Mouse (Mus musculus): ENCODE measurements around the gene Kif26b. TPM values are rescaled to one million over a fixed set of nuclear protein-coding genes. Genes with fewer than 3 reads are reported as not detected.

Kif26b gene
- polyA plus RNA-seq, 1 experiment = 0.28 TPM

DNA sequence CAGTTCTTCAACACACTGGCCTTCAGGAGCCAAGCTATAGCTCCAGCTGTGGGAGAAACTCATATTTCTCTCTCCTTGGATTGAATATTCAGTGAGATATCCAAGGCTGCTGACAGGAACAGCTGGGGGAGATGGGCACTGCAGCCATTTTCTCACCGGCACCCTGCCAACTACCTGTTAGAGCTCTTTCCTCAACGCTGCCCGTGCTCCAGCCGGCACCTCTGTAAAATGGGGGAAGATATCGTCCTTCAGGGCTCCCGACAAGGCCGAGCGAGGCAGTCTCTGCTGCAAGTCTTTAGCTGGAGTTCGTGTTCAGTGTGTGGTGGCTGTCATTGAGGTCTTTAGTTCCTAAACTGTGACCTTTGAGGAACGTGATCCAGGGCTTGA, 24.0 kb downstream of the Kif26b start:
- Histone ChIP-seq H3K4me1 (ENCODE audit: control insufficient read depth, insufficient read depth, insufficient read length, low read length) (no peaks in the 10 kb centered on the region), H3K36me3 (ENCODE audit: control insufficient read depth, insufficient read depth, low read length) (no peaks in the 10 kb centered on the region), H3K27me3 (ENCODE audit: control insufficient read depth, insufficient read depth, low read length) (no peaks in the 10 kb centered on the region), H3K4me3 (ENCODE audit: low read depth, low read length) (no peak overlapping the region), H3K27ac (ENCODE audit: insufficient read depth, low read depth, low read length) (no peak overlapping the region)
- 90% methylated on average over 10 of the region's 10 CpGs for WGBS
- TF ChIP-seq POLR2A (IDR thresholded peaks at IDR 0.05; ENCODE audit: low read depth, low read length) = no peak
- TF ChIP-seq CTCF (IDR thresholded peaks at IDR 0.05; ENCODE audit: extremely low read depth, insufficient read length, insufficient replicate concordance, low read depth, low read length) = no peak

DNA sequence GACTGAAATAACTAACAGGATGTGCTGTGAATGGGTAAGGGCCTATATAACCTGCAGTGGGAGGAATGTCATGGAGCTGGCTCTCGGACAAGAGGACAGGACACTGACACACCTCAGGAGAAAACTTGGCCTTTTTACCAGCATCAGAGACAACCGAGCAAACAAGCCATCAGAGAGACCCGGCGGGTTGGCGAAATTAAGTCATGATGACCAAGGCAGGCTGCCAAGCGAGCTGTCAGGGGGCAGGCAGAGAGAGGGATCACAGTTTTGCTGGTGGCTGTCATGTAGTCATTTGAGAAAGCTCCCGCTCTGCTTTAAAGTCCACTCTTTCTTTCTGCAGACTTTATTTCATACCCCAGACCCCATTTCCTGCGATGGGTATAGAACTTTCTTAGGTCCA, 27.3 kb downstream of the Kif26b start:
- Histone ChIP-seq H3K4me3 (ENCODE audit: low read depth, low read length) (no peak overlapping the region), H3K27ac (ENCODE audit: insufficient read depth, low read depth, low read length) (no peak overlapping the region), H3K27me3 (ENCODE audit: control insufficient read depth, insufficient read depth, low read length) (no peaks in the 10 kb centered on the region), H3K36me3 (ENCODE audit: control insufficient read depth, insufficient read depth, low read length) (no peaks in the 10 kb centered on the region), H3K4me1 (ENCODE audit: control insufficient read depth, insufficient read depth, insufficient read length, low read length) (no peaks in the 10 kb centered on the region)
- WGBS = 88% methylated on average over 8 of the region's 8 CpGs
- TF ChIP-seq CTCF (IDR thresholded peaks at IDR 0.05; ENCODE audit: extremely low read depth, insufficient read length, insufficient replicate concordance, low read depth, low read length) = no peak
- TF ChIP-seq POLR2A (IDR thresholded peaks at IDR 0.05; ENCODE audit: low read depth, low read length) = no peak

DNA sequence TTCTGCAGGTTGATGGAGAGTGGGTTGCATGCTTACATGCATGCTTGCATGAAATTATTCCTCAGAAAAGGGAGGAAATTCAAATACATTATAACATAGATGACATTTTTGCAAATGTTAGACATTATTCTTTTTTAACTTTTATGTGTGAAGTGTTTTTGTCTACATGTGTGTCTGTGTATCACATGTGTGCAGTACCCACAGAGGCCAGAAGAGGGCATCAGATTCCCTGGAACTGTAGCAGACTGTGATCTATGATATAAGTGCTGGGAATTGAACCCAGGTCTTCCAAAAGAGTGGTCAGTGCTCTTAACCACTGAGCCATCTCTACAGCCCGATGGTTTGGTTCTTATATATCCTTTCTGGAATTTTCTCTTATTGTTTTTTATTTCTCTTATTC, 31.1 kb downstream of the Kif26b start:
- TF ChIP-seq POLR2A (IDR thresholded peaks at IDR 0.05; ENCODE audit: low read depth, low read length) = no peak
- TF ChIP-seq CTCF (IDR thresholded peaks at IDR 0.05; ENCODE audit: extremely low read depth, insufficient read length, insufficient replicate concordance, low read depth, low read length) = no peak
- H3K27ac ChIP-seq (ENCODE audit: insufficient read depth, low read depth, low read length) = no peak overlapping the region
- H3K36me3 ChIP-seq (ENCODE audit: control insufficient read depth, insufficient read depth, low read length) = no peaks in the 10 kb centered on the region
- H3K27me3 ChIP-seq (ENCODE audit: control insufficient read depth, insufficient read depth, low read length) = no peaks in the 10 kb centered on the region
- H3K4me3 ChIP-seq (ENCODE audit: low read depth, low read length) = no peak overlapping the region
- 98% methylated on average over 1 of the region's 1 CpGs for WGBS
- no peaks in the 10 kb centered on the region for H3K4me1 ChIP-seq (ENCODE audit: control insufficient read depth, insufficient read depth, insufficient read length, low read length)

DNA sequence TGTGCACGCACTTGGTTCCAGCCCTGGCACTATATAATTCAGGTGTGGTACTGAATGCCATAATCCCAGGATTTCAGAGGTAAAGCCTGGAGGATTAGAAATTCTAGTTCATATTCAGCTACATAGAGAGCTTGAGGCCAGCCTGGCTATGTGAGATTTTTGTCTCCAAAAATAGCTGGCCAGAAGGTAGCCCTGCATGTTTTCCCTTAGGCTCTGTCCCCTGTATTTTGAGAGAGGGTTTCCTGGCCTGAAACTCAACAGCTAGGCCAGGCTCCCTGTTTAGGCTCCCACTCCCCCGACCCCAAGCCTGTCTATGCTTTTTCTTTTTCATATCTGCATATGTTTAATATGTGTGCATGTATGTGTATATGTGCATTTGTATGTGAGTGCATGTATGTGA, 34.9 kb downstream of the Kif26b start:
- H3K4me3 ChIP-seq (ENCODE audit: low read depth, low read length) = no peak overlapping the region
- no peaks in the 10 kb centered on the region for H3K27me3 ChIP-seq (ENCODE audit: control insufficient read depth, insufficient read depth, low read length)
- WGBS = 89% methylated on average over 2 of the region's 2 CpGs
- no peak for TF ChIP-seq CTCF (IDR thresholded peaks at IDR 0.05; ENCODE audit: extremely low read depth, insufficient read length, insufficient replicate concordance, low read depth, low read length)
- no peak for TF ChIP-seq POLR2A (IDR thresholded peaks at IDR 0.05; ENCODE audit: low read depth, low read length)
- no peaks in the 10 kb centered on the region for H3K36me3 ChIP-seq (ENCODE audit: control insufficient read depth, insufficient read depth, low read length)
- no peaks in the 10 kb centered on the region; the same call in 1 of the 2 replicates for H3K4me1 ChIP-seq (ENCODE audit: control insufficient read depth, insufficient read depth, insufficient read length, low read length)
- no peak overlapping the region for H3K27ac ChIP-seq (ENCODE audit: insufficient read depth, low read depth, low read length)

DNA sequence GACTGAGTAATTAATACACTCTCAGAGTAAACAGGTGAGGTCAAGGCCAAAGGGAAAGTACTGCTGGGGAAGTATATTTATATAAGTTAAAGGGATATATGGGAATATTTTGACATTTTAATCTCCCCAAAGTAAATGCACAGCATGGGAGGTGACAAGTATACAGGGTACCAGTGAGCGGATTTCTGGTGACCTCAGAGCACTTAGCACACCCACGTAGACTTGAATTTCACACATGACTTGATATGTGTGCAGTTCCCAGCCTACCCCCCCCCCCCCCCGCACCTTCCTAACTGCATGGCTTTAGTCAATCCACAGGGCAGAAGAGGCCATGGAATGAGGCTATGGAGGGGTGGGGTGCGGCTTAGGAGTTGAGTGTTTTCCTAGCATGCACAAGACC, 35.9 kb downstream of the Kif26b start:
- Histone ChIP-seq H3K4me3 (ENCODE audit: low read depth, low read length) (no peak overlapping the region), H3K27me3 (ENCODE audit: control insufficient read depth, insufficient read depth, low read length) (no peaks in the 10 kb centered on the region), H3K27ac (ENCODE audit: insufficient read depth, low read depth, low read length) (no peak overlapping the region), H3K4me1 (ENCODE audit: control insufficient read depth, insufficient read depth, insufficient read length, low read length) (no peaks in the 10 kb centered on the region; the same call in 1 of the 2 replicates), H3K36me3 (ENCODE audit: control insufficient read depth, insufficient read depth, low read length) (no peaks in the 10 kb centered on the region)
- TF ChIP-seq POLR2A (IDR thresholded peaks at IDR 0.05; ENCODE audit: low read depth, low read length) (no peak), CTCF (IDR thresholded peaks at IDR 0.05; ENCODE audit: extremely low read depth, insufficient read length, insufficient replicate concordance, low read depth, low read length) (no peak)
- WGBS = 83% methylated on average over 4 of the region's 4 CpGs

DNA sequence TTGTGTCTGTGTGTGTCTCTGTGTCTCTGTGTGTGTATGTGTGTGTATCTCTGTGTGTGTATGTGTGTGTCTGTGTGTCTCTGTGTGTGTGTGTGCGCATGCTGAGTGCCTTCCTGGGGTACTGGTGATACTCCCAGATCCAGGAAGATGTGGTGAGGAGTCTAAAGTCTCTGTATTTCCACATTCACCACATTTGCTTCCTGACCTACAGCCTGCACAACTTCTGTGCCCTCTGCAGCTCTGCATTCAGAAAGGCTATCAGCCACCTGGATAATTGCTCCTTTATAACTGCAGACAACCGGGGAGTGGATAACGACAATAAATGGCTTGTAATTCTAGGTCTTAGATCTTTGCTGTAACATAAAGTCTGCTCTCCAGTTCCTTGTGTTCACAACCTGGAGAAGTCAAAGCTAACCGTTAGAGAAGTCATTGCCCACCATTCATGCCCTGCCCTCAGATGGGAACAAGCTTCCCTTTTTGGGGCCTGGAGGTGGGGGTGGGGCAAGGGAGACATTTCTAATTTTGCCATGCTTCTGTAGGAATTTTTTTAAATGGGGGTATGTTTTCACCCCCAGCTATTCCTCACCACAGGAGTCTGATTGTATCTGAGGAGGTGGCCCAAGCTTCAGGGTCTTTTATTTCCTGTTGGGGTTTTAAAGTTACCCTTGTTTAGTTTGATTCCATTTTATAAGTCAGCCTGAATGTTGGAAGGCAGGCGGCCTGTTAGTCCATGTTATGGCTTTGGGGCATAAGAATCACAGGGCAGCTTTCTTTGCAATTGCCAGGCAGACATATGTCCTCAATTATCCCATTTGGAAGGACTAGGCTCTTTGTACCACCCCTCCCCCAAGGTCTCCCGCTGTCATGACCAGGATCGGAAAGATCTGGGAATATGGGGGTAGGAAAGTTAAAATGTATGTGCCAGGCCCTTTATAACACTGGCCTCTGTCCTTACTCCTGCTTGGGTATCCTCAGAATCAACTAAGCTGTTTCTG, 39.9 kb downstream of the Kif26b start:
- TF ChIP-seq POLR2A (IDR thresholded peaks at IDR 0.05; ENCODE audit: low read depth, low read length) (no peak), CTCF (IDR thresholded peaks at IDR 0.05; ENCODE audit: extremely low read depth, insufficient read length, insufficient replicate concordance, low read depth, low read length) (no peak)
- WGBS = 54% methylated on average over 7 of the region's 7 CpGs
- no peak overlapping the region for H3K4me3 ChIP-seq (ENCODE audit: low read depth, low read length)
- H3K36me3 ChIP-seq (ENCODE audit: control insufficient read depth, insufficient read depth, low read length) = no peaks in the 10 kb centered on the region
- no peaks in the 10 kb centered on the region for H3K27me3 ChIP-seq (ENCODE audit: control insufficient read depth, insufficient read depth, low read length)
- no peaks in the 10 kb centered on the region; the same call in 1 of the 2 replicates for H3K4me1 ChIP-seq (ENCODE audit: control insufficient read depth, insufficient read depth, insufficient read length, low read length)
- H3K27ac ChIP-seq (ENCODE audit: insufficient read depth, low read depth, low read length) = no peak overlapping the region

DNA sequence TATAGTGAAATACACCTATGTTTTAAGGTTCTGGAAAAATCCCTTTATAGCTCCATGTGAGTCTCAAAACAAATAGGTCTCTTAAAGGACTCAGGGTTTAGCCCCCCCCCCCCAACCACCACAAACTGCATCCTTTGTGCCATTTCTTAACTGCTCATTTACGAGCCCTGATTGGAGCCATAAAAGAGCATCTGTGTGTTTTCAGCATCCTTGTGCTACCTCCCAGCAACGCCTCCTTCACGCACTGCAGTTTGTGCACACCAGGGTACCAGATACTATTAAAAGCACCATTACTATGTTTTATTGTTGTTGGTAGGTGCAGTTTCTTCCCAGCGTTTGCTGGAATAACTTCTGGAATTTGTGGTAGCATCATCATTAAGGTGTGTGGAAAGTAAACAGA, 42.1 kb downstream of the Kif26b start:
- Histone ChIP-seq H3K27ac (ENCODE audit: insufficient read depth, low read depth, low read length) (no peak overlapping the region), H3K36me3 (ENCODE audit: control insufficient read depth, insufficient read depth, low read length) (no peaks in the 10 kb centered on the region), H3K27me3 (ENCODE audit: control insufficient read depth, insufficient read depth, low read length) (no peaks in the 10 kb centered on the region), H3K4me1 (ENCODE audit: control insufficient read depth, insufficient read depth, insufficient read length, low read length) (no peaks in the 10 kb centered on the region; the same call in 1 of the 2 replicates), H3K4me3 (ENCODE audit: low read depth, low read length) (no peak overlapping the region)
- TF ChIP-seq POLR2A (IDR thresholded peaks at IDR 0.05; ENCODE audit: low read depth, low read length) (no peak), CTCF (IDR thresholded peaks at IDR 0.05; ENCODE audit: extremely low read depth, insufficient read length, insufficient replicate concordance, low read depth, low read length) (no peak)
- WGBS = 67% methylated on average over 4 of the region's 4 CpGs
